Mouse (Mus musculus) liver, embryonic 11.5 days (tissue): ENCODE results near the gene Fam107a. TPM values are rescaled to one million over a fixed set of nuclear protein-coding genes. Genes with fewer than 3 reads are reported as not detected.
A peak's percentile ranks its signal among the peaks of the same experiment; 100 is the strongest.
"Not testable (repeated sequence)": the region's sequence is repeated elsewhere in the genome, so short reads cannot be mapped to it uniquely, and the experiment has no call there.

Source experiments
- ATAC-seq: fragments of 200-750 bp; cut with Nextera tagmentation; replicated peaks from 2 replicates; pipeline ENCODE4 v1.8.0; 2017; ENCODE audit warnings: moderate number of reproducible peaks, mild to moderate bottlenecking, moderate TSS enrichment, moderate library complexity; ENCODE audit not compliant: low FRiP score
- DNase-seq: peaks from one replicate; pipeline ENCODE4 v3.0.0-alpha.2; 2017; ENCODE audit warnings: low spot score
- H3K27ac ChIP-seq: fragments of 300-500 bp; sonication (generic); 2 replicates; pipeline ENCODE4 v1.5.1; 2014; ENCODE audit warnings: mild to moderate bottlenecking, low read depth, low read length, control low read depth
- H3K27me3 ChIP-seq: fragments of 300-500 bp; sonication (generic); replicated peaks from 2 replicates; pipeline ENCODE4 v1.6.1; 2014; ENCODE audit warnings: low read length, mixed read lengths; ENCODE audit not compliant: control insufficient read depth, insufficient read depth
- H3K36me3 ChIP-seq: fragments of 300-500 bp; sonication (generic); 2 replicates; pipeline ENCODE4 v1.6.1; 2014; ENCODE audit warnings: mild to moderate bottlenecking, low read length, moderate library complexity, mixed read lengths; ENCODE audit not compliant: control insufficient read depth, insufficient read depth
- H3K4me1 ChIP-seq: fragments of 300-500 bp; sonication (generic); replicated peaks from 2 replicates; pipeline ENCODE4 v1.6.1; 2014; ENCODE audit warnings: low read length, mixed read lengths; ENCODE audit not compliant: control insufficient read depth, insufficient read depth
- H3K4me2 ChIP-seq: fragments of 300-500 bp; sonication (generic); 2 replicates; pipeline ENCODE4 v1.6.1; 2014; ENCODE audit warnings: mild to moderate bottlenecking, control low read depth, moderate library complexity
- H3K4me3 ChIP-seq: fragments of 300-500 bp; sonication (generic); 2 replicates; pipeline ENCODE4 v1.5.1; 2014; ENCODE audit warnings: low read depth, low read length, control low read depth
- H3K9ac ChIP-seq: fragments of 300-500 bp; sonication (generic); 2 replicates; pipeline ENCODE4 v1.6.1; 2014; ENCODE audit warnings: low read depth, low read length, control low read depth
- H3K9me3 ChIP-seq: fragments of 300-500 bp; sonication (generic); 2 replicates; pipeline ENCODE4 v1.6.1; 2016; ENCODE audit warnings: low read length, inconsistent platforms, mixed read lengths; ENCODE audit not compliant: control insufficient read depth
- WGBS: fragments of 180-500 bp; shearing (Covaris S2); extraction: QIAGEN DNeasy Blood & Tissue Kit; methylation state at CpG from one replicate; pipeline ENCODE4 v1.1.7; 2014; 5-methylcytosine and 5-hydroxymethylcytosine counted together
- polyA plus RNA-seq: library from polyadenylated mRNA; unstranded; fragments of >200 nt; fragmentation: Nextera tagmentation; extraction: Ambion mirVana; gene quantifications from 2 replicates; pipeline ENCODE4 v1.2.1, GENCODE M21; 2014

The Fam107a gene
- polyA plus RNA-seq, 1 experiment from 2014 or later: 0.53 TPM

DNA sequence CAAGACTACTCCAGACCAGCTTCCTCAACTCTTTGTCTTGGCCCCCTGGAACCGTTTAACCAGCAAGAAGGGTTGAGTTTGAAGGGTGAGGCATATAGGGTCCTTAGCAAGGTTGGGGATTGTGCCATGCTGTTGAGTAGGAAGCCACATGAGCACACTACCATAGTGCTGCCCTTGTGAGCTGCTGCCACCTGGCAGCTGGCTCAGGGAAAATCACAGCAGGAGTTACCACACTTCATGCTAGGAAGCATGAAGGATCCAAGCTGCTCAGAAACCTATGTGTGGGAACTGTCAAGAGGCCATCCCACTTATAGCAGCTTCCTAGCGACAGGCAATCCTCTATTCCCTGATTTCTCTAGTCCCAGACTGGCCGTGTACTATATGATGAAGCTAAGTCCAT, 9.2 kb downstream of the Fam107a start:
- Histone ChIP-seq H3K4me1 (no peaks in the 10 kb centered on the region), H3K4me3 (no peak overlapping the region), H3K4me2 (no peak overlapping the region), H3K9me3 (no peaks in the 10 kb centered on the region), H3K27ac (no peak overlapping the region), H3K27me3 (peaks cover 3% of the 10 kb centered on the region; the same call in 1 of the 2 replicates), H3K36me3 (no peaks in the 10 kb centered on the region), H3K9ac (no peak overlapping the region)
- 52% methylated on average over 3 of the region's 3 CpGs for WGBS
- DNase-seq (no peak), ATAC-seq (no peak)

DNA sequence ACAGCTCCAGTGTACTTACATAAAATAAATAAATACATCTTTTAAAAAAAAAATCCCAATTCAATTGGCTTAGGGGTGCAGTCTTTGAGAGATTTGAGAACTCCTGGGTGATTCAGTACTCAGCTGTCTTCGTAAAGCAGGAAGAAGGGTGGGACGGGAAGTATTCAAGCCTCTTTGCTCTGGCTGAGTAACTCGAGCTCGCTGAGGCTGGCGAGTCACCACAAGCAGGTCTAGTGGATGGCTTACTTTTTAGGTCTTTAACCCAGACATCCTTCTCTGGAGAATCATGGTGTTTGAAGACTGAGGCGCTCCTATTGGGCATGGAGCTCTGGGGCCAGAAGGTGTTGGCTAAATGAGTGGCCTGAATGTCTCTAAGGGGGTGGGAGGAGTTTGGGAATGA, 10.9 kb downstream of the Fam107a start:
- Histone ChIP-seq H3K4me3 (no peak overlapping the region), H3K4me2 (no peak overlapping the region), H3K9me3 (no peaks in the 10 kb centered on the region), H3K27me3 (peaks cover 3% of the 10 kb centered on the region; the same call in 1 of the 2 replicates), H3K36me3 (no peaks in the 10 kb centered on the region), H3K4me1 (no peaks in the 10 kb centered on the region), H3K27ac (no peak overlapping the region), H3K9ac (no peak overlapping the region)
- ATAC-seq (no peak), DNase-seq (no peak)
- WGBS: 71% methylated on average over 6 of the region's 6 CpGs

DNA sequence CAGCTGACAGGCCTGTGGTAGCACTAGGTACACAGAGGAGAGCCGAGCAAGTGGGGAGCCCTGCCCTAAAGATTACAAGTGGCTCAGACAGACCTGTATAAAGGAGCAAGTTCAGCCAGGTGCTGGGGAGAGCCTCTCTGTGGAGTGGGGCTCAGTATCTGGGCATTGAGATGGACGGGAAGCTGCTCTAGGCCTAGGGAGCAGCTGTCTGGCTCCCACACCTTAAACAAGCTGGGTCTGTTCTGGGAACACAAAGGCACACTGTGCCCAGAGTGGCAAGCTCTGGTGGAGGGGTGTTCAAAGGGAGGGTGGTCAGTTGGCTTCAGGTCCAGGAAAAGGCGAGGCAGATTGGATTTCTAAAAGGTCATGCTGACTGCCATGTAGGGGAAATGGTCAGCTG, 12.8 kb downstream of the Fam107a start:
- DNase-seq (no peak), ATAC-seq (no peak)
- Histone ChIP-seq H3K9me3 (no peaks in the 10 kb centered on the region), H3K9ac (no peak overlapping the region), H3K27ac (no peak overlapping the region), H3K27me3 (peaks cover 3% of the 10 kb centered on the region; the same call in 1 of the 2 replicates), H3K4me2 (no peak overlapping the region), H3K4me1 (no peaks in the 10 kb centered on the region), H3K4me3 (no peak overlapping the region), H3K36me3 (no peaks in the 10 kb centered on the region)
- WGBS: 62% methylated on average over 3 of the region's 3 CpGs

DNA sequence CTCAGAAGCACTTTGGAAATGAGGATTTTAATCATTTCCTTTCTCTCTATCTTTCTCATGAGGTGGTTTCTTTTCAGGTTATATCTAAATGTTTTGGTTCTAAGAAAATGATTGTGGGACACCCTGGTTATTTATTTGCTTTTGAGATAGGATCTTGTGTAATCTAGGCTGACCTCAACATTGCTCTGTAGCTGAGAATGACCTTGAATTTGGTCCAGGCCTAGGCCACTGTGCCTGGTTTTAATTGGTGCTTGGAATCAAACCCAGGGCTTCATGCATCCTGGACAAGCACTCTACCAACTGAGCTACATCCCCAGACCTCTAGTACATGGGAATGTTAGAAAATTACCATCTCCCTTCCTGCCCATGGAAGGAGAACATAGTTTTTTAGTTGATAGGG, 13.7 kb downstream of the Fam107a start:
- ATAC-seq (no peak), DNase-seq (no peak)
- Histone ChIP-seq H3K27me3 (peaks cover 3% of the 10 kb centered on the region; the same call in 1 of the 2 replicates), H3K36me3 (no peaks in the 10 kb centered on the region), H3K4me3 (no peak overlapping the region), H3K9ac (no peak overlapping the region), H3K9me3 (no peaks in the 10 kb centered on the region), H3K4me2 (no peak overlapping the region), H3K27ac (no peak overlapping the region), H3K4me1 (no peaks in the 10 kb centered on the region)

DNA sequence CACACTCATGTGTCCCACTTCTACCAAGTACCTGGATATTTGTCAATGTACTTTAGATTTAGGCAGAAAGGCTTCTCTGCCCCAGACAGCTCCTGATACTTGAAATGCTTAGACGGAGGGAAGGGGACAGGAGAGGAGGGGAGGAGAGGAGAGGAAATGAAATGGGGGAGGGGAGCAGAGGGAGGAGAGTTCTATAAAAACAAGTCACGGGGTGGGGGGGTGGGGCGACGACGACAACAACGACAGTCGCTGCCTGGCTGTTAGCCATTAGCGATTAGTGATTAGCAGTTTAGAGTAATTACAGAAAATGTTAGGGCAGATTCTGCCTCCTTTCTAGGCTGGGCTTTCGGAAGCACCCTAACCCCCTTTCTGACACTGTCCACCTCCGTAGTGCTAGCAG, 15.1 kb downstream of the Fam107a start:
- no peak for DNase-seq
- WGBS: 17% methylated on average over 10 of the region's 10 CpGs
- no peak for ATAC-seq

DNA sequence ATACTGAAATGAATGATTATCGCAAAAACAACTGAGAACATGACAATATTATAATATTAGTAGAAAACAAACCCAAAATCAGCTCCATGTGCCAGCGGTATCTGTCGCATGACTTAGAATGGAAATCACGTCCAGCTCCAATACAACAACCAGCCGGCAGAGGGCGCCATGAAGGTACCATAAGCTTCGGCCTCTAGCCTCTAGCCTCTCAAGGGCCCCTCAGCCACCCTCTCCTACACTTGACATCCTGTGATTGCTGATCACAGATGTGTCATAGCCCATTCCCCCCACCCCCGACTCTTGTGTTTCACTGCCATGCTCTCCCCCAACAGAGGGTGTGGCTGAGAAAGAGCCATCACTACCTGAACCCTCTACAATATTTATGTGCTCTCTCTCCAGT, 17.5 kb downstream of the Fam107a start:
- Histone ChIP-seq H3K27me3 (no peaks in the 10 kb centered on the region; the same call in 1 of the 2 replicates), H3K4me2 (no peak overlapping the region), H3K4me3 (no peak overlapping the region), H3K9ac (no peak overlapping the region), H3K4me1 (no peaks in the 10 kb centered on the region), H3K27ac (no peak overlapping the region), H3K9me3 (no peaks in the 10 kb centered on the region), H3K36me3 (no peaks in the 10 kb centered on the region)
- ATAC-seq (no peak), DNase-seq (no peak)
- 21% methylated on average over 8 of the region's 8 CpGs for WGBS

More for the DNA sequence above, 15.1 kb downstream of the Fam107a start:
- Histone ChIP-seq H3K9me3 (no peaks in the 10 kb centered on the region), H3K9ac (no peak overlapping the region), H3K27ac (no peak overlapping the region), H3K4me3 (no peak overlapping the region), H3K4me1 (no peaks in the 10 kb centered on the region), H3K4me2 (no peak overlapping the region), H3K27me3 (peaks cover 3% of the 10 kb centered on the region; the same call in 1 of the 2 replicates), H3K36me3 (no peaks in the 10 kb centered on the region)

DNA sequence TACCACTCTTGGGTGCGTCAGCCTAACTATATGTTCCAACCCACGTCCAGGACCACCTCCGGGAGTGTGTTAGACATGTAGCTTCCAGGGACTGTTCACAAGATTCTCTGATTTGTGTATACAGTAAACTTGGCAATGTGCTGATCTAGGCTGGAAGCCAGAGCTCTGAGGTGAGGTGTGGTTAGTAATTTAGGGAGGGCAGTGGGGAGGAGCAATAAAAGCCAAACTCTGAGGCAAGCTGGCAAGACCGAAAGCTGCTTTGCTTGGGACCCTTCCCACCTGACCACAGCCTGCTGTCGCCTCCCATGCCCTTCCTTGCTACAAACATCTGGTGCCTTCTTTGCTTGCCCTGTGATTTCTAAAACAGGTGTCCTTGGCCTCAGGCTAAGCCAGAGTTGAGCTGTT, 19.9 kb downstream of the Fam107a start:
- Histone ChIP-seq H3K36me3 (no peaks in the 10 kb centered on the region), H3K9ac (no peak overlapping the region), H3K27me3 (no peaks in the 10 kb centered on the region; the same call in 1 of the 2 replicates), H3K4me2 (no peak overlapping the region), H3K27ac (no peak overlapping the region), H3K9me3 (no peaks in the 10 kb centered on the region), H3K4me3 (no peak overlapping the region), H3K4me1 (no peaks in the 10 kb centered on the region)
- no peak for ATAC-seq
- no peak for DNase-seq
- 75% methylated on average over 5 of the region's 5 CpGs for WGBS

DNA sequence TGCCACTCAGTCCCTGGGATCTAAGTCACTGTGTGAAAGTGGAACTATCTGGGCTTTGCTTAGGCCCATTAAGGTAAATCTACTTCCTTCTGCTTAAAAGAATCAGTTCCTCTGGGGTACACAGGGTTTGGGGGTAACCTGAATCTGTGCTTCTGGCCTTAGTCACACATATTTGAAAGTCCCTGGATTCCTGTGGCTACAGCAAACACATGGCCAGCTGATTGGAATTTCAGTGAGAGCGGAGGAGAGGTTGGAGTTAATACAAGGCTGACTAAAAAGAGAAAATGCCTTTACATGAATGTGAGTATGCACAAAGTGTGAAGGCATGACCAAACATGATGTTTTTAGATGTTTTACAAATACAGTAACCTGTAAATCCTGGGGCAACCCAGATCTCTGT, 23.6 kb downstream of the Fam107a start:
- no peaks in the 10 kb centered on the region; the same call in 1 of the 2 replicates for H3K27me3 ChIP-seq
- H3K36me3 ChIP-seq: no peaks in the 10 kb centered on the region
- H3K4me1 ChIP-seq: no peaks in the 10 kb centered on the region
- WGBS: 81% methylated on average over 1 of the region's 1 CpGs
- H3K4me3 ChIP-seq: no peak overlapping the region
- DNase-seq (no peak), ATAC-seq (no peak)
- no peak overlapping the region for H3K9ac ChIP-seq
- H3K9me3 ChIP-seq: no peaks in the 10 kb centered on the region
- no peak overlapping the region for H3K27ac ChIP-seq
- H3K4me2 ChIP-seq: no peak overlapping the region

DNA sequence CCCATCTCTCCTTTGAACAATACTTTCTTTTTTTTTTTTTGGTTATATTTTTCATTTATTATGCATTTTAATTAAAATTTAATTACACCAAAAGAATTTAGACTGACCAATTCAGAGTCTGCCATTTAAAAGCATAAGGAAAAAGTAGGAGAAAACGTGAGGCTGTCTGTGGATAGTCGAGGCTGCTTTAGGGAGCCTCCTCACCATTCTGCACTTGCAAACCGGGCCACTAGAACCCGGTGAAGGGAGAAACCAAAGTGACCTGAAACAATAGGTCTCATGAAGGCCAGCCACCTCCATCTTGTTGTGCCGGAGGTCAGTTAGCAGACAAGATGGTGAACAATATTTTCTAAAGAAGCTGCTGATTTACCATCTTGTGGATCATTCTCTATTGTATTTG, 31.2 kb downstream of the Fam107a start:
- H3K4me3 ChIP-seq, H3K9me3 ChIP-seq, H3K27me3 ChIP-seq, H3K4me1 ChIP-seq, H3K36me3 ChIP-seq, DNase-seq, H3K4me2 ChIP-seq, H3K9ac ChIP-seq, H3K27ac ChIP-seq: not testable (repeated sequence)
- WGBS: 80% methylated on average over 5 of the region's 5 CpGs
- peak; percentile 85 for ATAC-seq
